Mouse (Mus musculus) left cerebral cortex, adult 2 months (tissue): ENCODE data around the gene Aak1. TPM values are rescaled to one million over a fixed set of nuclear protein-coding genes. Genes with fewer than 3 reads are reported as not detected.

Experiments used
- DNase-seq, 2 experiments: peaks; one replicate each; pipeline ENCODE4 v3.0.0; 2021 to 2022; ENCODE audit warnings: low spot score in 2 of 2, mixed read lengths in 1 of 2; ENCODE audit errors: extremely low spot score in 1 of 2
- H3K27ac ChIP-seq: fragments of 200-600 bp; 2 replicates; pipeline ENCODE4 v1.8.1; 2022
- H3K4me3 ChIP-seq: fragments of 200-600 bp; 2 replicates; pipeline ENCODE4 v1.8.1; 2022
- CTCF ChIP-seq: fragments of 200-600 bp; IDR thresholded peaks from 2 replicates; pipeline ENCODE4 v1.8.1; 2022; ENCODE audit warnings: antibody characterized with exemption, mild to moderate bottlenecking, moderate library complexity
- intact Hi-C: fragments of 180-260 bp; cut with DNase I; formaldehyde crosslinking; loops from one replicate; pipeline ENCODE4 v1.15.1; 2025
- total RNA-seq, 2 experiments: library from RNA; stranded (reverse); gene quantifications; 2 replicates each; pipeline ENCODE4 v1.2.3; 2021

Gene Aak1
- total RNA-seq, 2 experiments from 2014 or later: 442 to 463 TPM

- intact Hi-C loops: no loop called here
- Histone ChIP-seq H3K4me3 (no peak overlapping the region), H3K27ac (no peak overlapping the region)
- no peak for DNase-seq
- peak; percentile 47 for TF ChIP-seq CTCF
These were observed 28.6 kb upstream of the Aak1 start for GRCm38 (mm10) chr6:86820690-86821089.

GRCm38 (mm10) chr6:86822285-86823050 lies 26.8 kb upstream of the Aak1 start:
- Histone ChIP-seq H3K27ac (peak overlapping the region; percentile 88), H3K4me3 (peak overlapping the region; percentile 40)
- DNase-seq: peak; percentile 83 to 84
- intact Hi-C loops: loop anchor here (1.0 to 2.0 kb wide), 2 partner anchors 22 to 28 kb away; no protein-coding TSS in a partner anchor
- no peak; the same call in 1 of the 2 replicates for TF ChIP-seq CTCF

- intact Hi-C loops: loop anchor here (2.0 kb wide), 1 partner anchor 22 kb away; no protein-coding TSS in a partner anchor
- Histone ChIP-seq H3K27ac (peak overlapping the region; percentile 88), H3K4me3 (no peak overlapping the region)
- DNase-seq: no peak
- no peak for TF ChIP-seq CTCF
These were observed 26.3 kb upstream of the Aak1 start for GRCm38 (mm10) chr6:86823051-86823431.

- intact Hi-C loops: loop anchor here (2.0 kb wide), 1 partner anchor 21 kb away; no protein-coding TSS in a partner anchor
- no peak for DNase-seq
- TF ChIP-seq CTCF: no peak
- H3K4me3 ChIP-seq: no peak overlapping the region
- no peak overlapping the region for H3K27ac ChIP-seq
These were observed 25.5 kb upstream of the Aak1 start for GRCm38 (mm10) chr6:86823824-86824223.

- H3K27ac ChIP-seq: no peak overlapping the region
- no peak for TF ChIP-seq CTCF
These were observed 24.9 kb upstream of the Aak1 start for GRCm38 (mm10) chr6:86824401-86824800.

GRCm38 (mm10) chr6:86827432-86827831 lies 21.9 kb upstream of the Aak1 start:
- Histone ChIP-seq H3K27ac (no peak overlapping the region), H3K4me3 (no peak overlapping the region)
- peak; percentile 35 for TF ChIP-seq CTCF
- intact Hi-C loops: no loop called here
- DNase-seq: no peak

More at GRCm38 (mm10) chr6:86824401-86824800, 24.9 kb upstream of the Aak1 start:
- DNase-seq: no peak
- intact Hi-C loops: no loop called here
- H3K4me3 ChIP-seq: no peak overlapping the region

- intact Hi-C loops: no loop called here
- no peak for DNase-seq
- no peak for TF ChIP-seq CTCF
- H3K4me3 ChIP-seq: no peak overlapping the region
- H3K27ac ChIP-seq: no peak overlapping the region
These were observed 19.5 kb upstream of the Aak1 start for GRCm38 (mm10) chr6:86829768-86830167.

GRCm38 (mm10) chr6:86830738-86831500 lies 18.4 kb upstream of the Aak1 start:
- intact Hi-C loops: no loop called here
- H3K4me3 ChIP-seq: no peak overlapping the region
- no peak for DNase-seq
- TF ChIP-seq CTCF: no peak
- no peak overlapping the region for H3K27ac ChIP-seq

- intact Hi-C loops: no loop called here
- no peak for DNase-seq
- H3K4me3 ChIP-seq: no peak overlapping the region
- no peak for TF ChIP-seq CTCF
- no peak overlapping the region for H3K27ac ChIP-seq
These were observed 16.4 kb upstream of the Aak1 start for GRCm38 (mm10) chr6:86832802-86833502.

GRCm38 (mm10) chr6:86839089-86839488 lies 10.2 kb upstream of the Aak1 start:
- no peak overlapping the region for H3K27ac ChIP-seq
- no peak overlapping the region for H3K4me3 ChIP-seq
- TF ChIP-seq CTCF: no peak
- no peak for DNase-seq
- intact Hi-C loops: no loop called here

- TF ChIP-seq CTCF: no peak
- H3K4me3 ChIP-seq: no peak overlapping the region
- H3K27ac ChIP-seq: no peak overlapping the region
- DNase-seq: no peak
- intact Hi-C loops: no loop called here
These were observed 7.4 kb upstream of the Aak1 start for GRCm38 (mm10) chr6:86841949-86842348.

- intact Hi-C loops: loop anchor here (2.0 kb wide), 1 partner anchor 21 kb away; no protein-coding TSS in a partner anchor
- Histone ChIP-seq H3K4me3 (no peak overlapping the region), H3K27ac (no peak overlapping the region)
- DNase-seq: no peak
- TF ChIP-seq CTCF: no peak
These were observed 5.7 kb upstream of the Aak1 start for GRCm38 (mm10) chr6:86843636-86844035.
